Mouse (Mus musculus): ENCODE measurements around the gene Phf23. TPM values are rescaled to one million over a fixed set of nuclear protein-coding genes. Genes with fewer than 3 reads are reported as not detected.
"Not testable (repeated sequence)": the region's sequence is repeated elsewhere in the genome, so short reads cannot be mapped to it uniquely, and the experiment has no call there.

The Phf23 gene
- total RNA-seq, 2 experiments from 2014 or later, result 38.0 to 40.0 TPM

- no peak for DNase-seq (ENCODE audit: low spot score in 2 of 2)
Observed at GRCm38 (mm10) chr11:69998567-69999491, 3.3 kb downstream of the Phf23 start.

GRCm38 (mm10) chr11:69999666-70000065 is 4.1 kb downstream of the Phf23 start:
- DNase-seq (ENCODE audit: low spot score in 2 of 2), result no peak

- peak; percentile 89 to 92 for DNase-seq (ENCODE audit: low spot score in 2 of 2)
Observed at GRCm38 (mm10) chr11:70000396-70000898, 4.9 kb downstream of the Phf23 start, which contains the start of gene Dvl2. TSS of gene Dvl2 (plus strand) at chr11:70000595.

GRCm38 (mm10) chr11:70001159-70001558 is 5.6 kb downstream of the Phf23 start:
- no peak for DNase-seq (ENCODE audit: low spot score in 2 of 2)

- no peak for DNase-seq (ENCODE audit: low spot score in 2 of 2)
Observed at GRCm38 (mm10) chr11:70001865-70002264, 6.3 kb downstream of the Phf23 start.

- no peak for DNase-seq (ENCODE audit: low spot score in 2 of 2)
Observed at GRCm38 (mm10) chr11:70002471-70002870, 6.9 kb downstream of the Phf23 start.

- no peak for DNase-seq (ENCODE audit: low spot score in 2 of 2)
Observed at GRCm38 (mm10) chr11:70005521-70005920, 9.9 kb downstream of the Phf23 start.

- DNase-seq (ENCODE audit: low spot score in 2 of 2), result no peak
Observed at GRCm38 (mm10) chr11:70010033-70010432, 14.5 kb downstream of the Phf23 start.

- no peak for DNase-seq (ENCODE audit: low spot score in 2 of 2)
Observed at GRCm38 (mm10) chr11:70010548-70010947, 15.0 kb downstream of the Phf23 start.

GRCm38 (mm10) chr11:70010961-70011360 is 15.4 kb downstream of the Phf23 start:
- no peak for DNase-seq (ENCODE audit: low spot score in 2 of 2)

- DNase-seq (ENCODE audit: low spot score in 2 of 2), result no peak
Observed at GRCm38 (mm10) chr11:70012931-70013330, 17.4 kb downstream of the Phf23 start.

- no peak for DNase-seq (ENCODE audit: low spot score in 2 of 2)
Observed at GRCm38 (mm10) chr11:70013408-70013807, 17.8 kb downstream of the Phf23 start.

GRCm38 (mm10) chr11:70014051-70014450 is 18.5 kb downstream of the Phf23 start:
- DNase-seq (ENCODE audit: low spot score in 2 of 2), result no peak

GRCm38 (mm10) chr11:70014880-70015558 is 19.4 kb downstream of the Phf23 start, which contains the start of gene Acadvl:
TSS of gene Acadvl (minus strand) at chr11:70015411.
- DNase-seq (ENCODE audit: low spot score in 2 of 2), result peak; percentile 79 to 89

GRCm38 (mm10) chr11:70015677-70016076 is 20.1 kb downstream of the Phf23 start:
- no peak for DNase-seq (ENCODE audit: low spot score in 2 of 2)

GRCm38 (mm10) chr11:70016177-70016576 is 20.6 kb downstream of the Phf23 start:
- DNase-seq (ENCODE audit: low spot score in 2 of 2), result not testable (repeated sequence)

GRCm38 (mm10) chr11:70016669-70017068 is 21.1 kb downstream of the Phf23 start, which contains the start of gene Dlg4:
TSS of gene Dlg4 (plus strand) at chr11:70016942.
- no peak for DNase-seq (ENCODE audit: low spot score in 2 of 2)

- DNase-seq (ENCODE audit: low spot score in 2 of 2), result no peak
Observed at GRCm38 (mm10) chr11:70017199-70017767, 21.7 kb downstream of the Phf23 start.

- peak; percentile 72 to 77 for DNase-seq (ENCODE audit: low spot score in 2 of 2)
Observed at GRCm38 (mm10) chr11:70018131-70018990, 22.8 kb downstream of the Phf23 start.

- no peak for DNase-seq (ENCODE audit: low spot score in 2 of 2)
Observed at GRCm38 (mm10) chr11:70019495-70020021, 24.0 kb downstream of the Phf23 start.
